Mouse (Mus musculus) neural tube, embryonic 15.5 days (tissue): ENCODE measurements at regions not wholly inside any gene's neighbourhood (a gene's known extent, or its start where the extent isn't known, plus 50 kb on each side); places are given as distances from the start of the nearest gene placed in this dataset.

ENCODE experiments used
- ATAC-seq: fragments of 200-750 bp; cut with Nextera tagmentation; 2 replicates; pipeline ENCODE4 v1.8.0; 2017; ENCODE audit warnings: mild to moderate bottlenecking, moderate TSS enrichment, moderate library complexity; ENCODE audit not compliant: low FRiP score
- H3K27ac ChIP-seq: fragments of 300-500 bp; sonication (generic); replicated peaks from 2 replicates; pipeline ENCODE4 v1.5.1; 2015; ENCODE audit warnings: mild to moderate bottlenecking, inconsistent platforms
- H3K27me3 ChIP-seq: fragments of 300-500 bp; sonication (generic); replicated peaks from 2 replicates; pipeline ENCODE4 v1.6.1; 2015; ENCODE audit warnings: inconsistent platforms
- H3K36me3 ChIP-seq: fragments of 300-500 bp; sonication (generic); 2 replicates; pipeline ENCODE4 v1.6.1; 2015; ENCODE audit warnings: inconsistent platforms
- H3K4me1 ChIP-seq: fragments of 300-500 bp; sonication (generic); 2 replicates; pipeline ENCODE4 v1.6.1; 2015; ENCODE audit warnings: inconsistent platforms
- H3K4me2 ChIP-seq: fragments of 300-500 bp; sonication (generic); 2 replicates; pipeline ENCODE4 v1.6.1; 2015; ENCODE audit warnings: inconsistent platforms, mild to moderate bottlenecking, moderate library complexity
- H3K4me3 ChIP-seq: fragments of 300-500 bp; sonication (generic); replicated peaks from 2 replicates; pipeline ENCODE4 v1.5.1; 2015; ENCODE audit warnings: mild to moderate bottlenecking, inconsistent platforms
- H3K9ac ChIP-seq: fragments of 300-500 bp; sonication (generic); replicated peaks from 2 replicates; pipeline ENCODE4 v1.6.1; 2015; ENCODE audit warnings: mild to moderate bottlenecking, inconsistent platforms
- H3K9me3 ChIP-seq: fragments of 300-500 bp; sonication (generic); replicated peaks from 2 replicates; pipeline ENCODE4 v1.6.1; 2016; ENCODE audit warnings: inconsistent platforms
- WGBS: fragments of 180-500 bp; shearing (Covaris S2); methylation state at CpG from one replicate; pipeline ENCODE4 v1.1.7; 2015; ENCODE audit warnings: mixed read lengths; 5-methylcytosine and 5-hydroxymethylcytosine counted together

DNA sequence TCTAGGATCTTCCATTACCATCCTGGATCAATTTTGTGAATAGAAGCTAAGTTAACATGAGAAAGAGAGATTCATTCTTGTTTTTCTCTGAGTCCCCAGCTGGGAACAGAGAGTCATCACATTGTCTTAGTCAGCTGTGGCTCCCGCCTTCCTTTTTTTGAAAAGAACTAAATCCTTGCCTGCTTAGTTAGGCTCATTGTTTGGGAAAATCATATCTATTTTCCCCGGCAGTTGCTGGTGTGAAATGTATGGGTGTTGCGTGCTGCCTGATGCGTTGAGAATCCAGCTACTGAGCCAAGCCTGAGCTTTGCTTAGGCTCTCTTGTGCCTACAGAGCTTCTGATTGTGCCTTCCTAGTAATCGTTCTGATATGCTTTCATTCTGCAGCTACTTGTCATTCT lies 66.3 kb downstream of the Fam50b start:
- ATAC-seq = no peak
- no peak overlapping the region for H3K9ac ChIP-seq
- H3K4me2 ChIP-seq = no peak overlapping the region
- no peaks in the 10 kb centered on the region for H3K36me3 ChIP-seq
- H3K27ac ChIP-seq = no peak overlapping the region
- no peaks in the 10 kb centered on the region for H3K4me1 ChIP-seq
- no peaks in the 10 kb centered on the region for H3K9me3 ChIP-seq
- H3K4me3 ChIP-seq = no peak overlapping the region
- H3K27me3 ChIP-seq = no peaks in the 10 kb centered on the region
- 75% methylated on average over 5 of the region's 5 CpGs for WGBS

- 43% methylated on average over 9 of the region's 9 CpGs for WGBS
- Histone ChIP-seq H3K4me2 (no peak overlapping the region), H3K27me3 (no peaks in the 10 kb centered on the region), H3K4me1 (0 out of 2 replicates have a peak, but pooled peaks cover 6% of the 10 kb centered on the region), H3K27ac (peak overlapping the region; percentile 41; the same call in 1 of the 2 replicates), H3K9ac (no peak overlapping the region), H3K9me3 (no peaks in the 10 kb centered on the region), H3K36me3 (no peaks in the 10 kb centered on the region), H3K4me3 (no peak overlapping the region)
- ATAC-seq = no peak
Measured at GRCm38 (mm10) chr13:34806532-34807092, 68.5 kb upstream of the Prpf4b start.

DNA sequence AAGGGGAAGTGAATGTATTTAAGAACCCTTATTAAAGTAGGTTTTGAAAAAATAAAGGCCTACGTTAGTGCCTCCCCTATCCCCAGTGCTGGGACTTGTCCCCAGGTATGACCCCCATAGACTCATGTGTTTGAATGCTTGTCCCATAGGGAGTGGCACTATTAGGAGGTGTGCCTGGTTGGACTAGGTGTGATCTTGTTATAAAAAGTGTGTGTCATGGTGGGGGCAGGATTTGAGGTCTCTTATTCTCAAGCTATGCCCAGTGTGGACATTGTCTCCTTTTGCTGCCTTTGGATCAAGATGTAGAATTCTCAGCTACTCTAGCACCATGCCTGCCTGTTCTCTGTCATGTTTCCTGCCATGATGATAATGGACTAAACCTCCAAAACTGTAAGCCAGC lies 65.6 kb upstream of the Prpf4b start:
- H3K36me3 ChIP-seq = no peaks in the 10 kb centered on the region
- no peak overlapping the region for H3K9ac ChIP-seq
- H3K4me1 ChIP-seq = peaks cover 11% of the 10 kb centered on the region
- no peak overlapping the region for H3K27ac ChIP-seq
- H3K27me3 ChIP-seq = no peaks in the 10 kb centered on the region
- no peak overlapping the region for H3K4me2 ChIP-seq
- no peak for ATAC-seq
- H3K4me3 ChIP-seq = no peak overlapping the region
- no peaks in the 10 kb centered on the region for H3K9me3 ChIP-seq
- 92% methylated on average over 1 of the region's 1 CpGs for WGBS

GRCm38 (mm10) chr13:34814161-34815056 lies 60.7 kb upstream of the Prpf4b start:
- ATAC-seq = peak; percentile 83
- Histone ChIP-seq H3K9ac (0 out of 2 replicates have a peak overlapping the region, but pooled peaks have one; percentile 14), H3K27me3 (no peaks in the 10 kb centered on the region)

GRCm38 (mm10) chr13:34815057-34815410 lies 60.1 kb upstream of the Prpf4b start:
- 0 out of 2 replicates have a peak overlapping the region, but pooled peaks have one; percentile 14 for H3K9ac ChIP-seq

More at GRCm38 (mm10) chr13:34814161-34815056, 60.7 kb upstream of the Prpf4b start:
- H3K36me3 ChIP-seq = no peaks in the 10 kb centered on the region
- peak overlapping the region; percentile 45 for H3K4me2 ChIP-seq
- H3K4me1 ChIP-seq = peaks cover 13% of the 10 kb centered on the region
- 11% methylated on average over 18 of the region's 18 CpGs for WGBS
- H3K4me3 ChIP-seq = no peak overlapping the region
- peak overlapping the region; percentile 68 for H3K27ac ChIP-seq
- no peaks in the 10 kb centered on the region for H3K9me3 ChIP-seq

DNA sequence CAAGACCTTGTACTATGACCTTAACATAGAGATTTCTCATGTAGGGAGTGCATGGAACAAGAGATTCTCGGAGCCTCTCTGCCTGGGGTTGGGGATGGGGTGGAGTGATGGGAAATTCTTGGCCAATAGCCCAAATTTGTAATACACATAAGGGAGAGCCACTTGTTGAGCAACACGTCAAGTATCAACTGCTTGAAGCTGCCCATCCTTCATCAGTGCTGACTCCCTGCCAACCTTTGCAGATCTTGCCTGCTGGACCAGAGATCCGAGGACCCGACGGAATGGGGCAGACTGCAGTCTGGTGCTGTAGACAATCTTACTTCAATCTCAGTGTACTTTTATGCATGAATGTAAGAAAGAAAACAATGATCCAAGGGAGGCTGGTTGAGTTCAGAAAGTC lies 56.9 kb upstream of the Prpf4b start:
- H3K4me1 ChIP-seq = peaks cover 13% of the 10 kb centered on the region
- no peak overlapping the region for H3K27ac ChIP-seq
- no peak overlapping the region for H3K4me3 ChIP-seq
- ATAC-seq = no peak
- H3K36me3 ChIP-seq = no peaks in the 10 kb centered on the region
- WGBS = 86% methylated on average over 5 of the region's 5 CpGs
- no peak overlapping the region for H3K4me2 ChIP-seq
- H3K9ac ChIP-seq = no peak overlapping the region
- no peaks in the 10 kb centered on the region for H3K27me3 ChIP-seq
- H3K9me3 ChIP-seq = no peaks in the 10 kb centered on the region

More at GRCm38 (mm10) chr13:34815057-34815410, 60.1 kb upstream of the Prpf4b start:
- no peak for ATAC-seq
- no peaks in the 10 kb centered on the region for H3K27me3 ChIP-seq
- peak overlapping the region; percentile 68 for H3K27ac ChIP-seq
- WGBS = 14% methylated on average over 3 of the region's 3 CpGs
- no peaks in the 10 kb centered on the region for H3K9me3 ChIP-seq
- H3K4me2 ChIP-seq = peak overlapping the region; percentile 45
- H3K4me1 ChIP-seq = peaks cover 13% of the 10 kb centered on the region
- H3K4me3 ChIP-seq = no peak overlapping the region
- no peaks in the 10 kb centered on the region for H3K36me3 ChIP-seq

DNA sequence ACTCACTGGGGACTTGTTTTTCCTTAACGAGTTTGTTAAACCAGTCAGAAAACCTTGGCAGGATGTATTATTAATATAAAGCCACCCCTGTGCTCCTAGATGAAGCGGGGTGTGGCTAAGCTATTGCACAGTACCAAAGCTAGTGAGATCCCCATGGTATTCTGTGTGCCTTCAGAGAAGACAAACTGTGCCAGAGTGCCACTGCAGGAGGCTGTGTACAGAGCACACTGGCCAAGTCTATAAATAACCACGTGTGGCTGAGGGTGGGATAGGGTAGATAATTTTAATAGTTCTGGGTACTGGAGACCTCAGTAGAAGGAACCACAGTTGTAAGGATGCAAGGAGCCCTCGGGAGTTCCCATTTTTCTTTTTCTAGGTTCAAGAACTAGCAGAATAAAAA lies 54.7 kb upstream of the Prpf4b start:
- no peaks in the 10 kb centered on the region for H3K36me3 ChIP-seq
- H3K9ac ChIP-seq = no peak overlapping the region
- no peaks in the 10 kb centered on the region for H3K4me1 ChIP-seq
- H3K27ac ChIP-seq = no peak overlapping the region
- ATAC-seq = no peak
- no peaks in the 10 kb centered on the region for H3K27me3 ChIP-seq
- WGBS = 55% methylated on average over 4 of the region's 4 CpGs
- H3K4me2 ChIP-seq = no peak overlapping the region
- no peak overlapping the region for H3K4me3 ChIP-seq
- H3K9me3 ChIP-seq = no peaks in the 10 kb centered on the region

DNA sequence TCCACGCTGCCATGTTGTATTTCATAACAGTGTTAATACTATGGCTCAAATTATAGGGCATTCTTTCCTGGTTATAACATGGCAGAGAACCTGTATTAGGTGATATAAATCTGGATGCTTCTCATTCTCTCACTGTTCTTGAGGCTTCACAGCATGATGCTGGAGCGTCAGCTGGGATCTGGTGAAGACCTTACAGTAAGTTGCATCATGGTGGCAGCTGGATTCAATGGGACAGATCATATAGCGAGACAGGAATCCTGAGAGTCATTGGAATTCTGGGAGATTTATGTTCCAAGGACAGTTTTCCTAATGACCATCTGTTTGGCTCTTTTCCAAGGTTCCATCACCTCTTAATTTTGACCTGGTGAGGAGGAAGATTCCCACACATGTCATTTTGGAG lies 53.2 kb upstream of the Prpf4b start:
- WGBS = 78% methylated on average over 3 of the region's 3 CpGs
- H3K9ac ChIP-seq = no peak overlapping the region
- H3K36me3 ChIP-seq = no peaks in the 10 kb centered on the region
- no peaks in the 10 kb centered on the region for H3K9me3 ChIP-seq
- no peaks in the 10 kb centered on the region for H3K4me1 ChIP-seq
- no peak overlapping the region for H3K4me3 ChIP-seq
- no peak overlapping the region for H3K27ac ChIP-seq
- ATAC-seq = no peak
- H3K4me2 ChIP-seq = no peak overlapping the region
- H3K27me3 ChIP-seq = no peaks in the 10 kb centered on the region

- ATAC-seq = no peak
- no peak overlapping the region for H3K4me2 ChIP-seq
- 93% methylated on average over 1 of the region's 1 CpGs for WGBS
- no peaks in the 10 kb centered on the region for H3K9me3 ChIP-seq
- H3K9ac ChIP-seq = no peak overlapping the region
- H3K4me3 ChIP-seq = no peak overlapping the region
- no peaks in the 10 kb centered on the region for H3K4me1 ChIP-seq
- H3K27ac ChIP-seq = no peak overlapping the region
- H3K36me3 ChIP-seq = no peaks in the 10 kb centered on the region
- no peaks in the 10 kb centered on the region for H3K27me3 ChIP-seq
Measured at GRCm38 (mm10) chr13:34824157-34824556, 50.9 kb upstream of the Prpf4b start.
